Mouse (Mus musculus): ENCODE data around the gene Spaca3. TPM values are rescaled to one million over a fixed set of nuclear protein-coding genes. Genes with fewer than 3 reads are reported as not detected.

Gene Spaca3
- total and polyA plus RNA-seq, 3 experiments: not detected

DNA sequence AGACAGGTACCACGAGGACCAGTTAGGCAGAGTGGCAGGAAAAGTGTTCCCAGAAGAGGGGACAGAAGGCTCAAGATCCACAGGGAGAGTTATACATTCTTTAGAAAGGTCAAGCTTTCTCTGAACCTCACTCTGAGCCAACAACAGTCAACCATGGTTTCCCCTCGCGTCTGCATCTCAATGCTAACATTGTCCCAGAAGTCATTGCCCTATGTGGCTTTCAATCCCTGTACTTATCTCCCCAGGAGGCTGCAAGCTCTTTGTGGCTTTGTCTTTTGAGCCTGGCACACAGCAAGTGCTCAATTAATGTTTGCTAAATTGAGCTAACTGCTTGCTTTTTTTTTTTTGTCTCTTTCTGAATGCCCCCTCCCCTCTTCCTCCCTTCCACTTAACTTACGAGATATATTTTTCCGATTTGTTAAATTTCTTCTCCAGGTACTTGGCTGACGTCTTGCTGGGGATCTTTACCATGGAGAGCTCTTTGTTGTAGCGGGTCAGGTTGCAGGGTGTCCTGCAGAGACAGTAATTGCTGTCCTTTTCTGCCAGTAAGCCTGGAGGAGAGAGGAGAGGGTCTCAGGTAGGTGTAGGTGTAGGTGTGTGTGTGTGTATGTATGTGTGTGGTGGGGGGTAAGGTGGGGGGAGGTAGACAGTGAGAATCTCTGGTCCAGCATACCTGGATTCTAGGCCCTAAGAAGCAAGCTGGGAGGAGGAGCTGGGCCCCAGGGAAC lies 31.3 kb downstream of the Spaca3 start:
- Histone ChIP-seq H3K36me3 (replicated peaks in 1 of 2; ENCODE audit: control insufficient read depth in 1 of 2, insufficient read depth in 1 of 2, low read length in 1 of 2) (no peaks in the 10 kb centered on the region), H3K4me3 (replicated peaks in 1 of 3; ENCODE audit: low read depth in 2 of 3, low read length in 2 of 3, poor library complexity in 1 of 3) (no peak overlapping the region), H3K4me2 (ENCODE audit: insufficient read depth, low read depth, poor library complexity, severe bottlenecking) (no peak overlapping the region), H3K79me2 (replicated peaks; ENCODE audit: control insufficient read depth, extremely low read depth, insufficient read depth, poor library complexity, severe bottlenecking) (no peaks in the 10 kb centered on the region), H3K9ac (ENCODE audit: insufficient read depth, low read depth) (no peak overlapping the region), H3K4me1 (ENCODE audit: control insufficient read depth in 1 of 2, insufficient read depth in 2 of 2) (0 out of 4 replicates have a peak, but pooled peaks cover 0 to under 1% of the 10 kb centered on the region in 2 experiments), H3K9me3 (replicated peaks; ENCODE audit: low read length) (no peaks in the 10 kb centered on the region), H3K27ac (ENCODE audit: insufficient read depth, low read depth) (no peak overlapping the region), H3K27me3 (replicated peaks) (peaks cover 97% of the 10 kb centered on the region)
- in situ Hi-C loops (cut with MboI; ENCODE audit: low pct_ligation_motif_present, low pct_unique_long_range_greater_than_20kb, low sequenced_read_pairs): no loop called here
- TF ChIP-seq MAX (IDR thresholded peaks at IDR 0.05; ENCODE audit: low read length) (no peak), RCOR1 (conservative IDR thresholded peaks at IDR 0.05; ENCODE audit: low read depth, low read length) (no peak), MXI1 (IDR thresholded peaks at IDR 0.05; ENCODE audit: low read depth, low read length) (no peak), ZKSCAN1 (IDR thresholded peaks at IDR 0.05; ENCODE audit: borderline replicate concordance, low read depth, low read length) (no peak), E2F4 (IDR thresholded peaks at IDR 0.05; ENCODE audit: insufficient replicate concordance, low read depth, low read length) (no peak)
- DNase-seq (ENCODE audit: extremely low read depth): no peak
- dilution Hi-C loops (cut with MboI; ENCODE audit: extremely low pct_ligation_motif_present, extremely low pct_unique_long_range_greater_than_20kb, low sequenced_read_pairs): no loop called here

DNA sequence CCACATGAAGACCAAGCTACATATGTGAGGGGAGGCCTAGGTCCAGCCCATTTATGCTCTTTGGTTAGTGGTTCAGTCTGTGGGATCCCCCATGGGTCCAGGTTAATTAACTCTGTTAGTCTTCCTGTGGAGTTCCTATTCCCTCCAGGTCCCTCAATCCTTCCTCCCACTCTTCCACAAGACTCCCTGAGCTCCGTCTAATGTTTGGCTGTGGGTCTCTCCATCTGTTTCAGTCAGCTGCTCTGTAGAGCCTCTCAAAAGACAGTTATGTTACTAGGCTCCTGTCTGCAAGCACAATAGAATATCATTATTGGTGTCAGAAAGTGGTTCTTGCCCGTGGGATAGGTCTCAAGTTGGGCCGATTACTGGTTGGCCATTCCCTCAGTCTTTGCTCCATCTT lies 37.7 kb downstream of the Spaca3 start:
- Histone ChIP-seq H3K9me3 (replicated peaks; ENCODE audit: low read length) (no peaks in the 10 kb centered on the region), H3K4me1 (ENCODE audit: control insufficient read depth in 1 of 2, insufficient read depth in 2 of 2) (no peaks in the 10 kb centered on the region), H3K79me2 (replicated peaks; ENCODE audit: control insufficient read depth, extremely low read depth, insufficient read depth, poor library complexity, severe bottlenecking) (no peaks in the 10 kb centered on the region), H3K9ac (ENCODE audit: insufficient read depth, low read depth) (no peak overlapping the region), H3K36me3 (replicated peaks in 1 of 2; ENCODE audit: control insufficient read depth in 1 of 2, insufficient read depth in 1 of 2, low read length in 1 of 2) (no peaks in the 10 kb centered on the region), H3K27me3 (replicated peaks) (peaks cover 90% of the 10 kb centered on the region), H3K4me2 (ENCODE audit: insufficient read depth, low read depth, poor library complexity, severe bottlenecking) (no peak overlapping the region), H3K4me3 (replicated peaks in 1 of 3; ENCODE audit: low read depth in 2 of 3, low read length in 2 of 3, poor library complexity in 1 of 3) (no peak overlapping the region), H3K27ac (ENCODE audit: insufficient read depth, low read depth) (no peak overlapping the region)
- in situ Hi-C loops (cut with MboI; ENCODE audit: low pct_ligation_motif_present, low pct_unique_long_range_greater_than_20kb, low sequenced_read_pairs): no loop called here
- no peak for TF ChIP-seq UBTF (IDR thresholded peaks at IDR 0.05; ENCODE audit: low read depth, low read length)
- TF ChIP-seq MYC (IDR thresholded peaks at IDR 0.05; ENCODE audit: low read depth, low read length): no peak
- TF ChIP-seq SIN3A (IDR thresholded peaks at IDR 0.05; ENCODE audit: low read length): no peak
- TF ChIP-seq CHD1 (IDR thresholded peaks at IDR 0.05; ENCODE audit: low read depth, low read length): no peak
- TF ChIP-seq E2F4 (IDR thresholded peaks at IDR 0.05; ENCODE audit: insufficient replicate concordance, low read depth, low read length): no peak
- no peak for TF ChIP-seq SMC3 (IDR thresholded peaks at IDR 0.05; ENCODE audit: low read depth, low read length)
- no peak for TF ChIP-seq CTCF (conservative IDR thresholded peaks at IDR 0.05 in 1 of 2, IDR thresholded peaks at IDR 0.05 in 1 of 2; ENCODE audit: low read depth in 2 of 2, low read length in 2 of 2)
- no peak for TF ChIP-seq USF2 (conservative IDR thresholded peaks at IDR 0.05; ENCODE audit: low read depth, low read length)
- no peak for TF ChIP-seq HCFC1 (IDR thresholded peaks at IDR 0.05; ENCODE audit: low read depth, low read length)
- dilution Hi-C loops (cut with MboI; ENCODE audit: extremely low pct_ligation_motif_present, extremely low pct_unique_long_range_greater_than_20kb, low sequenced_read_pairs): no loop called here
- DNase-seq (ENCODE audit: extremely low read depth): no peak

DNA sequence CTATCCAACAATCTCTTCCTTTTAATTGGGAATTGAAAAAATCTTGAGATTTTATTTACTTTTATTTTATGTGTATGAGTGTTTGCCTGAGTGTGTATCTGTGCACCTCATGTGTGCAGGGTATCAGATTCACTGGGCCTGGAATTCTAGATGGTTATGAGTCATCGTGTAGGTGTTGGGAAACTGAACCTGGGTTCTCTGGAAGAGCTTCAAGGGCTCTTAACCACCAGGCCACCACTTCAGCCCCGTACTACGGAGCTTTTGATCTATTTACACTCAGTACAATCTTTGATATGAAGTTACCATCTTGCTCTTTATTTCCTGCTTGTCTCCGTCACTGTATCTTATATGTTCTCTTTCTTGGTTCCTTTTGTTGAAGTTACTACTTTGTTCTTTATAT lies 42.4 kb downstream of the Spaca3 start:
- no peaks in the 10 kb centered on the region for H3K36me3 ChIP-seq (replicated peaks in 1 of 2; ENCODE audit: control insufficient read depth in 1 of 2, insufficient read depth in 1 of 2, low read length in 1 of 2)
- H3K4me2 ChIP-seq (ENCODE audit: insufficient read depth, low read depth, poor library complexity, severe bottlenecking): no peak overlapping the region
- TF ChIP-seq ELF1 (IDR thresholded peaks at IDR 0.05; ENCODE audit: low read depth, low read length) (no peak), HCFC1 (IDR thresholded peaks at IDR 0.05; ENCODE audit: low read depth, low read length) (no peak), BHLHE40 (IDR thresholded peaks at IDR 0.05; ENCODE audit: low read depth, low read length) (no peak), IRF4 (IDR thresholded peaks at IDR 0.05; ENCODE audit: low read depth, low read length) (no peak), ZMIZ1 (IDR thresholded peaks at IDR 0.05; ENCODE audit: low read depth, low read length) (no peak), E2F4 (IDR thresholded peaks at IDR 0.05; ENCODE audit: insufficient replicate concordance, low read depth, low read length) (no peak), ZC3H11A (IDR thresholded peaks at IDR 0.05; ENCODE audit: low read depth, low read length) (no peak), MXI1 (IDR thresholded peaks at IDR 0.05; ENCODE audit: low read depth, low read length) (no peak), SMC3 (IDR thresholded peaks at IDR 0.05; ENCODE audit: low read depth, low read length) (no peak), UBTF (IDR thresholded peaks at IDR 0.05; ENCODE audit: low read depth, low read length) (no peak), CHD1 (IDR thresholded peaks at IDR 0.05; ENCODE audit: low read depth, low read length) (no peak), JUN (IDR thresholded peaks at IDR 0.05; ENCODE audit: insufficient read depth, low read depth, low read length) (no peak), USF2 (conservative IDR thresholded peaks at IDR 0.05; ENCODE audit: low read depth, low read length) (no peak), ETS1 (conservative IDR thresholded peaks at IDR 0.05; ENCODE audit: low read depth, low read length) (no peak), MEF2A (IDR thresholded peaks at IDR 0.05; ENCODE audit: borderline replicate concordance, low read depth, low read length) (no peak), TCF12 (IDR thresholded peaks at IDR 0.05; ENCODE audit: low read depth, low read length) (no peak), POLR2A (IDR thresholded peaks at IDR 0.05; ENCODE audit: low read depth, low read length) (no peak)
- in situ Hi-C loops (cut with MboI; ENCODE audit: low pct_ligation_motif_present, low pct_unique_long_range_greater_than_20kb, low sequenced_read_pairs) (loop anchor here (25.0 kb wide), 1 partner anchor 612 kb away; no protein-coding TSS in a partner anchor), dilution Hi-C loops (cut with MboI; ENCODE audit: extremely low pct_ligation_motif_present, extremely low pct_unique_long_range_greater_than_20kb, low sequenced_read_pairs) (no loop called here)
- peaks cover 94% of the 10 kb centered on the region for H3K27me3 ChIP-seq (replicated peaks)
- H3K79me2 ChIP-seq (replicated peaks; ENCODE audit: control insufficient read depth, extremely low read depth, insufficient read depth, poor library complexity, severe bottlenecking): no peaks in the 10 kb centered on the region
- peaks cover 4% of the 10 kb centered on the region for H3K9me3 ChIP-seq (replicated peaks; ENCODE audit: low read length)
- H3K27ac ChIP-seq (ENCODE audit: insufficient read depth, low read depth): no peak overlapping the region
- no peak for DNase-seq (ENCODE audit: extremely low read depth)
- no peak overlapping the region for H3K9ac ChIP-seq (ENCODE audit: insufficient read depth, low read depth)
- H3K4me3 ChIP-seq (replicated peaks in 1 of 3; ENCODE audit: low read depth in 2 of 3, low read length in 2 of 3, poor library complexity in 1 of 3): no peak overlapping the region
- no peaks in the 10 kb centered on the region for H3K4me1 ChIP-seq (ENCODE audit: control insufficient read depth in 1 of 2, insufficient read depth in 2 of 2)

Measured in CH12.LX (cell line).